Mouse (Mus musculus) lung, embryonic 14.5 days (tissue): ENCODE results near the gene 1700011L22Rik. TPM values are rescaled to one million over a fixed set of nuclear protein-coding genes. Genes with fewer than 3 reads are reported as not detected.
A peak's percentile ranks its signal among the peaks of the same experiment; 100 is the strongest.

Source experiments
- ATAC-seq: fragments of 200-750 bp; cut with Nextera tagmentation; 2 replicates; pipeline ENCODE4 v1.8.0; 2017; ENCODE audit warnings: mild to moderate bottlenecking, moderate TSS enrichment, moderate library complexity; ENCODE audit not compliant: insufficient read depth
- DNase-seq: peaks from one replicate; pipeline ENCODE4 v3.0.0-alpha.2; 2015
- H3K27ac ChIP-seq: fragments of 300-500 bp; sonication (generic); 2 replicates; pipeline ENCODE4 v1.5.1; 2014; ENCODE audit warnings: low read depth, mild to moderate bottlenecking, moderate library complexity
- H3K27me3 ChIP-seq: fragments of 300-500 bp; sonication (generic); 2 replicates; pipeline ENCODE4 v1.6.1; 2014; ENCODE audit warnings: low read length, control low read depth; ENCODE audit not compliant: insufficient read depth
- H3K36me3 ChIP-seq: fragments of 300-500 bp; sonication (generic); 2 replicates; pipeline ENCODE4 v1.6.1; 2014; ENCODE audit warnings: control low read depth; ENCODE audit not compliant: insufficient read depth
- H3K4me1 ChIP-seq: fragments of 300-500 bp; sonication (generic); 2 replicates; pipeline ENCODE4 v1.6.1; 2014; ENCODE audit warnings: antibody characterized with exemption, control low read depth; ENCODE audit not compliant: insufficient read depth
- H3K4me2 ChIP-seq: fragments of 300-500 bp; sonication (generic); 2 replicates; pipeline ENCODE4 v1.6.1; 2014; ENCODE audit warnings: mild to moderate bottlenecking
- H3K4me3 ChIP-seq: fragments of 300-500 bp; sonication (generic); 2 replicates; pipeline ENCODE4 v1.5.1; 2014; ENCODE audit warnings: low read depth, low read length
- H3K9ac ChIP-seq: fragments of 300-500 bp; sonication (generic); 2 replicates; pipeline ENCODE4 v1.6.1; 2014
- H3K9me3 ChIP-seq: fragments of 300-500 bp; sonication (generic); 2 replicates; pipeline ENCODE4 v1.6.1; 2016; ENCODE audit warnings: low read depth, low read length, control low read depth
- CTCF ChIP-seq: IDR thresholded peaks from 2 replicates; pipeline ENCODE4 v1.5.1; 2016; ENCODE audit warnings: antibody characterized with exemption, low read depth
- WGBS: fragments of 180-500 bp; shearing (Covaris S2); extraction: QIAGEN DNeasy Blood & Tissue Kit; methylation state at CpG from one replicate; pipeline ENCODE4 v1.1.7; 2014; 5-methylcytosine and 5-hydroxymethylcytosine counted together
- polyA plus RNA-seq: library from polyadenylated mRNA; unstranded; fragments of >200 nt; fragmentation: Nextera tagmentation; extraction: Ambion mirVana; gene quantifications from 2 replicates; pipeline ENCODE4 v1.2.1, GENCODE M21; 2014

1700011L22Rik gene
- polyA plus RNA-seq, 1 experiment from 2014 or later: not detected

DNA sequence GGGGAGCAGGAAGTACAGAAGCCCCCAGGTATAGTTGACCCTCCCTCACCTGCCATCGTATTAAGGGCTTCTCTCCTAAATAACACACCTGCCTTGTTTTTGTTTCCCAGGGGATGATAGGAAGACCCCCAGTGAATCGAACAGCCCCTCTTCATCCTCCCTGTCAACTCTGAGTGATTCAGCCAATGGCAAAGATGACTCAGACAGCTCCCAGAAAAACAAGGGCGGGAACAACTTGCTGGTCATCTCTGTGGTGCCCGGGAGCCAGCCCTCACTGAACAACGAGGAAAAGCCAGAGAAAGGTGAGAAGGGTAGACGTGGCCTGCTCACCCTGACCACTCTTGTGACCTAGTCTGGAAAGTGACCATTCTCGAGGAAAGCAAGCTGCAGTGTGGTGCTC, 62.9 kb downstream of the 1700011L22Rik start:
- ATAC-seq: no peak
- no peak for TF ChIP-seq CTCF

DNA sequence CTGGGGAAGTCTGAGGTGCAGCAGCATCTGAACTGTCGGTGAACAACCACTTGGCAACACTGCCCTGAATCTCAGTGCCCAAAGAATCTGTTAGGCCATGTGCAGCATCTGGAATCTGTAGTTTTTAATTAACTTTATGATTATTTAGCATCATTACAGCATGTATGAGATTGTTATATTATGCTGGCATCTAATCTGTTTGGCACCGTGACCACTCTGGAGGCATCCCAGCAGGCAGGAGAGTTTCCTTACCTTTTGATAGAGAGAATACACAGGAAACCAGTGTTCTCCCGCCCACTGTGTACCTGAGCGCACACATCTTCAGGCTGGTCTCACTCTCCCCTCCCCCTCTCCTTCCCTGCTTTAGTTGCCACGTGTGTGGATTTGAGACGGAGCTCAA, 68.7 kb downstream of the 1700011L22Rik start:
- Histone ChIP-seq H3K4me3 (no peak overlapping the region), H3K27me3 (no peaks in the 10 kb centered on the region), H3K9me3 (no peaks in the 10 kb centered on the region), H3K4me1 (no peaks in the 10 kb centered on the region), H3K4me2 (no peak overlapping the region), H3K9ac (no peak overlapping the region), H3K36me3 (peaks cover 46% of the 10 kb centered on the region), H3K27ac (no peak overlapping the region)
- ATAC-seq (no peak), DNase-seq (no peak)
- WGBS: 87% methylated on average over 6 of the region's 6 CpGs
- TF ChIP-seq CTCF: no peak

More for the DNA sequence above, 62.9 kb downstream of the 1700011L22Rik start:
- no peak overlapping the region for H3K4me2 ChIP-seq
- no peak overlapping the region for H3K4me3 ChIP-seq
- H3K4me1 ChIP-seq: no peaks in the 10 kb centered on the region
- no peaks in the 10 kb centered on the region for H3K9me3 ChIP-seq
- H3K36me3 ChIP-seq: peaks cover 70% of the 10 kb centered on the region
- no peak overlapping the region for H3K27ac ChIP-seq
- DNase-seq: no peak
- H3K9ac ChIP-seq: no peak overlapping the region
- 78% methylated on average over 7 of the region's 7 CpGs for WGBS
- H3K27me3 ChIP-seq: no peaks in the 10 kb centered on the region

DNA sequence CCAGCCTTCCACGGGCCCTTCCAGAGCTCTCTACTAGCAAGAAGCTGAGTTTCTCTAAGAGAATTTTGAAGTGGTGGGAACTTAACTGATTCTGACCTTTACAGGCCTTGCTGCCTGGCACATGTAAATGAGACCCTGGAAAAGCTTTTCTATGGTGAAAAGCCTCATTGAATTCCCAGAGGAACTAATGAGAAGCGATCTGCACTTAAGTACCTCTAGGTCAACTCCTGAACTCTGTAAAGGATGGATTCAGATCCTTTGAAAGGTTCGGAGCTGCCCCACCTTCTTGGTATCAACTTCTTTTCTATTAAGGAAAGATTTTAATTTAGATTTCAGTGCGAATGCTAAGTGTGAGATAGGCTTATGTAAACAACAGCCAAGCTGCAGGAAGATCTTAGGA, 72.4 kb downstream of the 1700011L22Rik start:
- no peak for ATAC-seq
- peaks cover 3% of the 10 kb centered on the region; the same call in 1 of the 2 replicates for H3K4me1 ChIP-seq
- H3K4me2 ChIP-seq: no peak overlapping the region
- 34% methylated on average over 4 of the region's 4 CpGs for WGBS
- peaks cover 29% of the 10 kb centered on the region for H3K36me3 ChIP-seq
- no peak overlapping the region for H3K27ac ChIP-seq
- H3K4me3 ChIP-seq: no peak overlapping the region
- no peaks in the 10 kb centered on the region for H3K9me3 ChIP-seq
- TF ChIP-seq CTCF: no peak
- no peak overlapping the region for H3K9ac ChIP-seq
- H3K27me3 ChIP-seq: no peaks in the 10 kb centered on the region
- DNase-seq: no peak

DNA sequence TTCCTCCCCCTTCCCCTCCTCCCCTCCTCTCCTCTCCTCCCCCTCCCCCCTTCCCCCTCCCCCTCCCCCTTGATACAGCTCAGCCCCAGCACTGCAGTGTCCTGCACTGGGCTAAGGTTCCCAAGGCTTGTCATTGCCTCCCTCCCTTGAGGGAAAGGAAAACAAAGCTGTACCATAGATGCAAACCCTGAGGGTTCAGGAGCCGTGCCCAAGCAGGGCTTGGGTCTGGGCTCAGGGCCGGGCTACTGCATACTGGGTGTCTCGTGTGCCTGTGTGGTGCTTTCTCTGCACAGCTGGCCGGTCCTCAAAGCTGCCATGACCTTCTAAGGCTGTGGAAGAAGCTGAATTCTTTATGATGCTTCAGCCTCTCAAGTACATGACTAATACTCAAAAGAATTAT, 74.8 kb downstream of the 1700011L22Rik start:
- ATAC-seq: 0 out of 2 replicates have a peak, but pooled peaks have one; percentile 38
- H3K27ac ChIP-seq: no peak overlapping the region
- 50% methylated on average over 4 of the region's 4 CpGs for WGBS

DNA sequence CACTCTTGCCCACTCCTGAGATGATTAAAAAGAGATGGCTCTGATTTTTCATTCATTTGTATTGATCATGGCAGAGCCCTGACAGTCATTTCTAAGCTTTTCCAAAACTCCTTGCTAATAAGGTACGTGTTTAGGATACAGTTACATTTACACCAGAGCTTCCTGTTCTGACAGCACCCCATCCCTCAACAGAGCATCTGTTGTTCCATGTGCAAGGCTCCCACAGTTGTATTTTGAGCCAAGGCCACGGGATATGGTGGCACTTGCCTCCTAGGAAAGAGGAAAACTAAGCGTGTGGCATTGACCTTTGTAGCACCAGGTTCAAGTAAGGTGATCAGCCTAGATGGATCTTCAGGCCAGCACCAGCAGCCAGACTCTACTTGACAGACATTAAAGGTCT, 83.1 kb downstream of the 1700011L22Rik start:
- no peak overlapping the region for H3K4me2 ChIP-seq
- H3K36me3 ChIP-seq: no peaks in the 10 kb centered on the region
- no peaks in the 10 kb centered on the region for H3K27me3 ChIP-seq
- H3K9me3 ChIP-seq: no peaks in the 10 kb centered on the region
- DNase-seq (no peak), ATAC-seq (no peak)
- 67% methylated on average over 3 of the region's 3 CpGs for WGBS
- H3K9ac ChIP-seq: no peak overlapping the region
- H3K4me1 ChIP-seq: peaks cover 3% of the 10 kb centered on the region; the same call in 1 of the 2 replicates
- no peak for TF ChIP-seq CTCF
- H3K4me3 ChIP-seq: no peak overlapping the region
- no peak overlapping the region for H3K27ac ChIP-seq

More for the DNA sequence above, 74.8 kb downstream of the 1700011L22Rik start:
- Histone ChIP-seq H3K9ac (no peak overlapping the region), H3K4me2 (no peak overlapping the region), H3K4me1 (peaks cover 3% of the 10 kb centered on the region; the same call in 1 of the 2 replicates), H3K9me3 (no peaks in the 10 kb centered on the region), H3K4me3 (no peak overlapping the region), H3K36me3 (peaks cover 11% of the 10 kb centered on the region; the same call in 1 of the 2 replicates), H3K27me3 (no peaks in the 10 kb centered on the region)
- no peak for DNase-seq
- no peak for TF ChIP-seq CTCF

DNA sequence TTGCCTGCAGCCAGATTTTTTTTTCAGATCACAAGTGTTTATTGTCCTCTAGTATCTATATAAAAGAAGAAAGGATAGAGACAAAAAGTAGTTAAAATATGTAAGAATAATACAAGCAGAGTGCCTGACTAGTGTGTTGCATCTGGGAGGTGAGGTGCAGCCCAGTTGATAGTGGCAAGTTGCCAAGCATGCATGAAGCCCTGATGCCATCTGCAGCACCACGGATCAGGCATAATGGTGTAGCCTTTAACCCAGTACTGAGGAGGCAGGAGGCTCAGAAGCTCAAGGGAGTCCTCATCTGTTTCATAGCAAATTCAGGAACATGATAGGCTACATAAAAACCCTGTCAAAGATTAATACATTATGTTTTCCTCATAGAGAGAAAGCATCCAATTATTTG, 84.0 kb downstream of the 1700011L22Rik start:
- no peaks in the 10 kb centered on the region for H3K27me3 ChIP-seq
- no peak for TF ChIP-seq CTCF
- H3K9me3 ChIP-seq: no peaks in the 10 kb centered on the region
- ATAC-seq: no peak
- H3K4me3 ChIP-seq: no peak overlapping the region
- 54% methylated on average over 1 of the region's 1 CpGs for WGBS
- peaks cover 6% of the 10 kb centered on the region; the same call in 1 of the 2 replicates for H3K4me1 ChIP-seq
- DNase-seq: peak; percentile 17
- H3K9ac ChIP-seq: no peak overlapping the region
- no peaks in the 10 kb centered on the region for H3K36me3 ChIP-seq
- no peak overlapping the region for H3K4me2 ChIP-seq
- no peak overlapping the region for H3K27ac ChIP-seq

DNA sequence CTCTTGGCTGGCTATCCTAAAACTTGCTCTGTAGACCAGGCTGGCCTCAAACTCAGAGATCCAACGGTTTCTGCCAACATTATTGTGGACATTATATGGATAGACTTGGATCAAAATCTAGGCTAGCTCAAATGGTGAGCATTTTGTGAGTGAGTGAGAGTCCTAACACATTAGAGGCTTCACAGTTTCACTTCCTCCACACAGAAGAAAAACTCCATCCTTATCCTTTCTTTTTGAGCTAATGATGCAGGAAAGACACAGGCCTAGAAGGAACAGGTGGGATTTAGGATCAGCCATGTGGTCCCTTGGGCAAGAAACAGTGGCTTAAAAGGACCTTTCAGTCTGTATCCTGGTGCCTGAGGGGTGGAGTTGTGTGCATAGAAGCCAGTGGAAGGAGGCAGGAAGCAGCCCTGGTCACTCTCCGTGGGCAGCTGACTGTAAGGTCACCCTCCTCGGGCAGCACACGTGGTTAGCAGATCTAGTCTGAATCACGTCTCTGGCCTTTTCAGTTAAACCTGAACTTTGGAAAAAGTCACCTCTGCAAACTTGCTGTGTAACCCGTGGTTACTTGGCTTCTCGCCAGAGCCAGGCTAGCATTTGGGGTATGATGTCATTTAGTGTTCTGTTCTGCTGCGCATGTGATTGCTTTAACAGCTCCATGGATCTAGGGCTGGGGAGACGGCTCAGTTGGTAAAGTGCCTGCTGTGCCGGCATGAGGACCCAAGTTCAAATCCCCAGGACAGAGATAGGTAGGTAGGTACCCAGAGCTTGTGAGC, 85.6 kb downstream of the 1700011L22Rik start:
- TF ChIP-seq CTCF: no peak
- peak; percentile 49; the same call in 1 of the 2 replicates for ATAC-seq
- Histone ChIP-seq H3K9me3 (no peaks in the 10 kb centered on the region), H3K4me3 (no peak overlapping the region), H3K9ac (no peak overlapping the region), H3K27me3 (no peaks in the 10 kb centered on the region), H3K36me3 (no peaks in the 10 kb centered on the region), H3K4me1 (peaks cover 6% of the 10 kb centered on the region; the same call in 1 of the 2 replicates), H3K4me2 (no peak overlapping the region), H3K27ac (peak overlapping the region; percentile 51)
- peak; percentile 88 for DNase-seq
- 32% methylated on average over 10 of the region's 10 CpGs for WGBS
